Mouse (Mus musculus) thymus, adult 2 months (tissue): ENCODE measurements around the gene Gm2174. TPM values are rescaled to one million over a fixed set of nuclear protein-coding genes. Genes with fewer than 3 reads are reported as not detected.

Source experiments
- DNase-seq: peaks from one replicate; pipeline ENCODE4 v3.0.0; 2021
- H3K27ac ChIP-seq: fragments of 200-500 bp; 2 replicates; pipeline ENCODE4 v1.5.1; 2012; ENCODE audit warnings: low read length, control low read depth; ENCODE audit not compliant: control insufficient read depth, insufficient read depth
- H3K27me3 ChIP-seq: fragments of 200-500 bp; 2 replicates; pipeline ENCODE4 v1.6.1; 2012; ENCODE audit warnings: mild to moderate bottlenecking, low read length, moderate library complexity, mixed read lengths; ENCODE audit not compliant: control insufficient read depth, insufficient read depth
- H3K36me3 ChIP-seq: fragments of 200-500 bp; 2 replicates; pipeline ENCODE4 v1.6.1; 2012; ENCODE audit warnings: mild to moderate bottlenecking, low read length, moderate library complexity; ENCODE audit not compliant: control insufficient read depth, insufficient read depth
- H3K4me1 ChIP-seq: fragments of 200-500 bp; replicated peaks from 2 replicates; pipeline ENCODE4 v1.6.1; 2012; ENCODE audit warnings: low read length; ENCODE audit not compliant: control insufficient read depth, insufficient read depth
- H3K4me3 ChIP-seq: fragments of 200-500 bp; 2 replicates; pipeline ENCODE4 v1.5.1; 2012; ENCODE audit warnings: mild to moderate bottlenecking, low read length, control low read depth, moderate library complexity; ENCODE audit not compliant: control insufficient read depth, insufficient read depth
- CTCF ChIP-seq: fragments of 200-500 bp; IDR thresholded peaks from 2 replicates; pipeline ENCODE4 v1.5.1; 2012; ENCODE audit warnings: mild to moderate bottlenecking, control low read depth, low read length, moderate library complexity, borderline replicate concordance; ENCODE audit not compliant: control insufficient read depth, poor library complexity, insufficient read depth; ENCODE audit errors: extremely low read depth
- POLR2A ChIP-seq: fragments of 200-500 bp; IDR thresholded peaks from 2 replicates; pipeline ENCODE4 v1.6.1; 2012; ENCODE audit warnings: mild to moderate bottlenecking, low read length, control low read depth, moderate library complexity; ENCODE audit not compliant: control insufficient read depth, poor library complexity, insufficient read depth; ENCODE audit errors: extremely low read depth
- WGBS: fragments of 180-500 bp; shearing (Covaris S2); methylation state at CpG from one replicate; pipeline ENCODE4 v1.1.7; 2018; 5-methylcytosine and 5-hydroxymethylcytosine counted together
- polyA plus RNA-seq: library from polyadenylated mRNA; depleted of rRNA; stranded (reverse); fragments of >200 nt; gene quantifications from 2 replicates; pipeline ENCODE4 v1.2.3, GENCODE M21; 2012

Gene Gm2174
- polyA plus RNA-seq, 1 experiment: not detected

- H3K27me3 ChIP-seq: no peaks in the 10 kb centered on the region
- H3K4me3 ChIP-seq: no peak overlapping the region
- 80% methylated on average over 7 of the region's 7 CpGs for WGBS
- no peaks in the 10 kb centered on the region for H3K4me1 ChIP-seq
- H3K36me3 ChIP-seq: no peaks in the 10 kb centered on the region
- no peak for TF ChIP-seq POLR2A
- no peak for TF ChIP-seq CTCF
- no peak overlapping the region for H3K27ac ChIP-seq
- DNase-seq: no peak
These were observed 11.9 kb upstream of the Gm2174 start for GRCm38 (mm10) chrX:56435758-56436283.

- TF ChIP-seq CTCF (no peak), POLR2A (no peak)
- Histone ChIP-seq H3K36me3 (no peaks in the 10 kb centered on the region), H3K27me3 (no peaks in the 10 kb centered on the region), H3K4me1 (no peaks in the 10 kb centered on the region), H3K27ac (no peak overlapping the region), H3K4me3 (no peak overlapping the region)
- DNase-seq: no peak
- WGBS: 77% methylated on average over 11 of the region's 11 CpGs
These were observed 1.0 kb upstream of the Gm2174 start for GRCm38 (mm10) chrX:56446487-56447428.

GRCm38 (mm10) chrX:56454671-56455371, 7.1 kb downstream of the Gm2174 start, which contains the start of gene Ints6l:
Gene Ints6l (plus strand): TSS chrX:56454857.
- TF ChIP-seq POLR2A (peak; percentile 93), CTCF (no peak)
- no peaks in the 10 kb centered on the region for H3K4me1 ChIP-seq
- H3K4me3 ChIP-seq: peak within 1 kb of the TSS; percentile 100
- no peaks in the 10 kb centered on the region for H3K36me3 ChIP-seq
- peak; percentile 73 for DNase-seq
- no peaks in the 10 kb centered on the region for H3K27me3 ChIP-seq
- H3K27ac ChIP-seq: peak within 1 kb of the TSS; percentile 69
- 0% methylated on average over 20 of the region's 22 CpGs for WGBS

- Histone ChIP-seq H3K4me1 (no peaks in the 10 kb centered on the region), H3K27me3 (no peaks in the 10 kb centered on the region), H3K36me3 (no peaks in the 10 kb centered on the region), H3K4me3 (peak overlapping the region; percentile 100), H3K27ac (peak overlapping the region; percentile 69)
- TF ChIP-seq POLR2A (peak; percentile 43; the same call in 1 of the 2 replicates), CTCF (no peak)
- peak; percentile 84 for DNase-seq
- under 1% methylated on average over 47 of the region's 65 CpGs for WGBS
These were observed 7.8 kb downstream of the Gm2174 start for GRCm38 (mm10) chrX:56455372-56456246.

- DNase-seq: peak; percentile 1
- WGBS: 2% methylated on average over 8 of the region's 8 CpGs
- Histone ChIP-seq H3K27me3 (no peaks in the 10 kb centered on the region), H3K4me3 (no peak overlapping the region), H3K27ac (no peak overlapping the region; the same call in 1 of the 2 replicates), H3K4me1 (no peaks in the 10 kb centered on the region), H3K36me3 (no peaks in the 10 kb centered on the region)
- TF ChIP-seq CTCF (no peak), POLR2A (no peak)
These were observed 8.6 kb downstream of the Gm2174 start for GRCm38 (mm10) chrX:56456379-56456778.
